Mouse (Mus musculus) small intestine, adult 2 months (tissue): ENCODE measurements around the gene Jarid2. TPM values are rescaled to one million over a fixed set of nuclear protein-coding genes. Genes with fewer than 3 reads are reported as not detected.

Experiments used
- H3K27ac ChIP-seq: fragments of 200-500 bp; 2 replicates; pipeline ENCODE4 v1.5.1; 2012; ENCODE audit warnings: low read depth, low read length, control low read depth, inconsistent platforms; ENCODE audit not compliant: insufficient read depth
- H3K27me3 ChIP-seq: fragments of 200-500 bp; 2 replicates; pipeline ENCODE4 v1.6.1; 2012; ENCODE audit warnings: mild to moderate bottlenecking, moderate library complexity, low read length, inconsistent platforms; ENCODE audit not compliant: control insufficient read depth, insufficient read depth
- H3K36me3 ChIP-seq: fragments of 200-500 bp; 2 replicates; pipeline ENCODE4 v1.6.1; 2012; ENCODE audit warnings: mild to moderate bottlenecking, low read length, control low read depth, inconsistent platforms; ENCODE audit not compliant: control insufficient read depth, insufficient read depth
- H3K4me1 ChIP-seq: fragments of 200-500 bp; 2 replicates; pipeline ENCODE4 v1.6.1; 2012; ENCODE audit warnings: low read length, inconsistent platforms, mixed read lengths; ENCODE audit not compliant: control insufficient read depth, insufficient read depth, insufficient read length
- H3K4me3 ChIP-seq: fragments of 200-500 bp; 2 replicates; pipeline ENCODE4 v1.5.1; 2012; ENCODE audit warnings: low read depth, mild to moderate bottlenecking, control low read depth, inconsistent platforms, low read length, moderate library complexity
- CTCF ChIP-seq: fragments of 200-500 bp; IDR thresholded peaks from 2 replicates; pipeline ENCODE4 v1.5.1; 2012; ENCODE audit warnings: low read depth, mild to moderate bottlenecking, control low read depth, inconsistent platforms, low read length, moderate library complexity, mixed read lengths; ENCODE audit not compliant: insufficient replicate concordance, insufficient read length; ENCODE audit errors: extremely low read depth
- POLR2A ChIP-seq: fragments of 200-500 bp; IDR thresholded peaks from 2 replicates; pipeline ENCODE4 v1.6.1; 2012; ENCODE audit warnings: low read depth, mild to moderate bottlenecking, control low read depth, inconsistent platforms, low read length, moderate library complexity
- WGBS: fragments of 180-500 bp; shearing (Covaris S2); methylation state at CpG from one replicate; pipeline ENCODE4 v1.1.7; 2018; 5-methylcytosine and 5-hydroxymethylcytosine counted together
- polyA plus RNA-seq: library from polyadenylated mRNA; depleted of rRNA; stranded (reverse); fragments of >200 nt; gene quantifications from 2 replicates; pipeline ENCODE4 v1.2.3, GENCODE M21; 2012

Jarid2 gene
- polyA plus RNA-seq, 1 experiment, result 9.5 TPM

- WGBS, result 90% methylated on average over 8 of the region's 8 CpGs
- H3K36me3 ChIP-seq, result peaks cover 7% of the 10 kb centered on the region; the same call in 1 of the 2 replicates
- no peak overlapping the region for H3K4me3 ChIP-seq
Observed at GRCm38 (mm10) chr13:44957049-44957448, 227.8 kb downstream of the Jarid2 start.

GRCm38 (mm10) chr13:44960542-44961291, 231.4 kb downstream of the Jarid2 start:
- Histone ChIP-seq H3K27ac (no peak overlapping the region), H3K4me1 (no peaks in the 10 kb centered on the region), H3K4me3 (no peak overlapping the region), H3K27me3 (no peaks in the 10 kb centered on the region), H3K36me3 (peaks cover 9% of the 10 kb centered on the region)
- WGBS, result 94% methylated on average over 5 of the region's 5 CpGs
- TF ChIP-seq CTCF, result no peak
- TF ChIP-seq POLR2A, result no peak

More at GRCm38 (mm10) chr13:44957049-44957448, 227.8 kb downstream of the Jarid2 start:
- TF ChIP-seq CTCF (no peak), POLR2A (no peak)
- Histone ChIP-seq H3K4me1 (no peaks in the 10 kb centered on the region), H3K27ac (no peak overlapping the region), H3K27me3 (no peaks in the 10 kb centered on the region)
